Mouse (Mus musculus): ENCODE data around the gene Dnaic1.
"Not testable (repeated sequence)": the region's sequence is repeated elsewhere in the genome, so short reads cannot be mapped to it uniquely, and the experiment has no call there.

Dnaic1 gene

GRCm38 (mm10) chr4:41665009-41665675 lies 95.6 kb downstream of the Dnaic1 start:
- DNase-seq (ENCODE audit: low spot score in 2 of 2), result no peak

GRCm38 (mm10) chr4:41666646-41667045 lies 97.1 kb downstream of the Dnaic1 start:
- no peak for DNase-seq (ENCODE audit: low spot score in 2 of 2)

DNA sequence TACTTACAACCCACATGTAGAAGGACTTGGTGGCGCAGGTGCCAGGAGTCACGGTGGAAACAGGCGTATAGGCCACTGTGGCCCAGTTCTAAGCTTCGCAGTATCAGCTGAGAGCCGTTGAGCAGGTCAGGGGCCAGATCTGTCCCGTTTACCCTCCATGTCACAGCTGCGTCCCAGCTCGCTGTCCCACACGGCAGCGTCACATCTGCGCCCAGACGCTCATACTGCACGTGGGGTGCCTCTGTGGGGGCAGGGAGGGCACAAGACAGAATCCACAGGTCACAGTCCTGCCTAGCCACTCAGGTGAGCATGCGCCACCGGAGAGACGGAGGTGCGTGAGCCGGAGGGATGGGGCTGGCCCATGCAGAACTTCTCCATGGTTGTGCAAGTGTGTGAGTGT lies 101.3 kb downstream of the Dnaic1 start:
- DNase-seq (ENCODE audit: low spot score in 2 of 2), result no peak

GRCm38 (mm10) chr4:41671500-41671899 lies 101.9 kb downstream of the Dnaic1 start:
- no peak for DNase-seq (ENCODE audit: low spot score in 2 of 2)

- no peak for DNase-seq (ENCODE audit: low spot score in 2 of 2)
These were observed 102.4 kb downstream of the Dnaic1 start for GRCm38 (mm10) chr4:41671963-41672480.

DNA sequence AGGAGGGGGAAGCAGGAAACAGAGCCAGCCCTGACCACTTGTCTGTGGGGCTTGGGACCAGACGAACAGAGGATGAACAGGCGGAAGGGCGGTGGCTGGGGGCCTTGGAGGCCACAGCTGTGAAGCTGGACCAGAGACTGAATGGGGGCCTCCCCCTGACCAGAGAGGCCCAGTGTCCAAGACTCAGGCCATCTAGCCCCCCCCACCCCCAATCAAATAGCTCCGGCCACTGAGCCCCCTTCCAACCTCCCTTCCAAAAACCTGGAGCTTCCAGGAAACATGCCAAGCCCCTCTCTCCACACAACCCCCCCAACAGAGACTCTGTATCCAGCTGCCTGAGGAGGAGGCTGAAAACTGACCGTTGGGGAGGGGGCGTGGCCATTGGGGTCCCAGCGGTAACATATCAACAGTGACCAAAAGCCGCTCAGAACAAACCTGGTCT lies 103.0 kb downstream of the Dnaic1 start:
- DNase-seq (ENCODE audit: low spot score in 2 of 2), result no peak

DNA sequence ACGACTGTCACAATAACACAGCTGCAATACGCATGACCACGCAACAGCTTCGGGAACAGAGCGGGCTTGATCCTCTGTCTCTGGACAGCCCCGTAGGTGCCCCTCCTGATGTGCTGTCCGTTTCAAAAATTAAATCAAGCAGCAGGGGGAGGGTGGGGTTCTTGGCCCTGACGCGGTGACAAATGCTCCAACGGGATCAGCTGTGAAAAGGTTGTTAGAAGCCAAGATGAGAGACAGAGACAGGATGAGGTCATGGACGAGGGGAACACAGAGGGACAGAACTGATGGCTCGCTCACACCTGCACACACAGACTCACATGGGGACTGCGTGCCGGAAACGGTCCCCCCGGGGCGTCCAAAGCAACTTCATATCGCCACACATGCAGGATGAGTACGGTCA lies 103.6 kb downstream of the Dnaic1 start:
- no peak for DNase-seq (ENCODE audit: low spot score in 2 of 2)

DNA sequence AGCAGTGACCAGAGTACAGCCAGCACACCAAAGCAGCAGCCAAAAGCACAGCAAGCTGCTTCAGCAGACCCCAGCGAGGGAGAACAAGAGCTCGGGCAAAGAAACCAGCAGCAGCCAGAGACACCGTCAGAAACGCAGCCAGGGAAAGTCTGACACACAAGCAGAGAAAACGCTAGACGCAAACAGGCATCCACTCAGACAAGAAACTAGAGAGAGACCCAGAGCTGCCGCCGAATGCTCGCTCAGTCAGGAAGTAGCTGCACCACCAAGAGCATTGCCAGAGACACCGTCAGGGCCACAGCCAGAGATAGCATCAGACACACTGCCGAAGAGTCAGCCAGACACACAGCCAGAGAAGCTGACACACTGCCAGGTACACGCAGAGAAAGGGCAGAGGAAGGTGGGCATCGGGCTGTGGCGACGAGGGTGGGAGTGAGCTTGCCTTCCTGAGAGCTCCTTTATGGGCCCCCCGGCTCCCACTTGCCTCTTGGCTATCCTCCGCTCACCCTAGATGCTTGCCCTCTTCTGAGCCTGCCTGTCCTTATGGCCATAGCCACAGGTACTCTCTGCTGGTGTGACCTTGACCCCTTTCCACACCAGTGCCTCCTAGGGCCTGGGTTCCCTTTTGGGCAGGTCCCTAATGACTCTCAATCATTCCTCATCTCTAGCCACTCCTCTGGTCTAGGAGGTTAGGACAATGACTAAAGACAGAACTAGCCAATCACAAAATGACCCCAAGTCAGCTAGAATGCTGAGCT lies 106.9 kb downstream of the Dnaic1 start:
- no peak for DNase-seq (ENCODE audit: low spot score in 2 of 2)

- DNase-seq (ENCODE audit: low spot score in 2 of 2), result no peak
These were observed 107.5 kb downstream of the Dnaic1 start for GRCm38 (mm10) chr4:41677006-41677629.

- DNase-seq (ENCODE audit: low spot score in 2 of 2), result no peak
These were observed 109.3 kb downstream of the Dnaic1 start for GRCm38 (mm10) chr4:41678863-41679262.

DNA sequence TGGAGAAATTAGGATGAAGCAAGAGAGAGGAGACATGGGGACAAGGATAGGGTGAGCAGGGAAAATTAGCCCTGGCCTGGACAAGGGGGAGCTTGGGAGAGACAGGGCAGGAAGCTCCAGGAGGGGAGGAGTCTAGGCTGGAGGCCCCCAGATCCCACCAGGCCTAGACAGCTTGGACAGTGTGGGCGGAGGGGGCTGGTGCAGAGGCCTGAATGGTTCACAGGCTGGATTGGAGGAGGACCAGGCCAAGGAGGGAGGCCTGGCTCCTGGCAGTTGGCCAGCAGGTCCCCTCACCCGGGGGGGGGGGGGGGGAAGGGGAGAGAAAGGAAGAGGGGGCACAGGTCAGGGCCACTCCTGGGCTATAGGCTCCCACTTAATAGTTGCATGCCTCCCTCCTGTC lies 109.7 kb downstream of the Dnaic1 start:
- no peak for DNase-seq (ENCODE audit: low spot score in 2 of 2)

DNA sequence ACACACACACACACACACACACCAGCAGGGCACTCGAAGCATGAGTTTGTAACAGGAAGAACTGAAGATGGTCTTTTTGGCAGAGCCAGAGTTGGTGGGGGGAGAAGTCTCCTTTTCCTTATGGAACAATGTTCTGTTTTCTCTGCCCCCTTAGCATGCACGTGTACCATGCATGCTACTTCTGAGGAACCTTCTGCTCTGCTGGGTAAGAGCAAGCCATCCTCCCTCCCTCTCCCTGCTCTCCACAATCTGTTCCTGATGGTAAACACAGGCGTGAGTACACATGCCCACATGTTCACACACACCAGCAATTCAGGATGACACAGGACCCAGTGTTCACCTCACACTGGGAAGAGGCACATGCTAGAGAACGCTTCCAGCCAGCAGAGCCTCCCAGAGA lies 111.6 kb downstream of the Dnaic1 start:
- DNase-seq (ENCODE audit: low spot score in 2 of 2), result no peak

DNA sequence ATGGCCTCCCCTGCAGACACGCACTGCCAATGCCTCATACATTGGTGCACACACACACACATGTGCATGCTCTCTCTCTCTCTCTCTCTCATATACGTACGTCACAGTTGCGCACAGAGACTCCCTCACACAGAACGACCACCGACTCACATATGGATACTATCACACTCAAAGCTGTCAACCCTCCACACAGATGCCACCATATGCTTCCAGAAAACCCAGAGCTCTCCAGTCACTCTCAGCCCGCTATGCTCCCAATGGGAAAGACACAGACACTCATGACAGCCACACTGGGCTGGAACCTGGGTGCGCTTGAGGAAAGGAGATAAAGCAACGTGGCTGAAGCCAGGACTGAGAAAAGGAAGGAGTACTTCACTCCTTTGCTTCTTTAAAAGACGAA lies 112.4 kb downstream of the Dnaic1 start:
- DNase-seq (ENCODE audit: low spot score in 2 of 2), result no peak

GRCm38 (mm10) chr4:41682789-41683188 lies 113.2 kb downstream of the Dnaic1 start:
- DNase-seq (ENCODE audit: low spot score in 2 of 2), result no peak

DNA sequence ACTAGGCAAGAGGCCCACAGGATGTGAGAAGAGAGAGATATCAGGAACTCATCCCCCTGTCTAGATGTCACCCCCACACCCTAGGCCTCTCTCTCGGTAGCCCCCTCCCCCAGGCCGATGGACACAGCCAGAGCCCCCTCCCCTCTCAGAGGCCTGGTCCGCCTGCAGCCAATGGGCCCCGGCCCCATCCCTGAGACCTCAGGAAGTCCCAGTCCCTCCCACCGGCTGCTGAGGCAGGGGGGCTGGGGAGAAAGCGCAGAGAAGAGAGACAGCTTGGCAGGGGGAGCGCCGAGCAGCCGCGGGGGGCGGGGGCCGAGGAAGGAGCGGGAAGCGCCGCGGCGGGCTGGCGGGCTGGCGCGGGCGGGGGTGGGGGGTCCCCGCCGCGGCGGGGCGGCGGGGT lies 113.7 kb downstream of the Dnaic1 start:
- DNase-seq (ENCODE audit: low spot score in 2 of 2), result not testable (repeated sequence)

- not testable (repeated sequence) for DNase-seq (ENCODE audit: low spot score in 2 of 2)
These were observed 114.8 kb downstream of the Dnaic1 start for GRCm38 (mm10) chr4:41684131-41684930.

GRCm38 (mm10) chr4:41684931-41685453 lies 115.4 kb downstream of the Dnaic1 start:
- not testable (repeated sequence) for DNase-seq (ENCODE audit: low spot score in 2 of 2)

DNA sequence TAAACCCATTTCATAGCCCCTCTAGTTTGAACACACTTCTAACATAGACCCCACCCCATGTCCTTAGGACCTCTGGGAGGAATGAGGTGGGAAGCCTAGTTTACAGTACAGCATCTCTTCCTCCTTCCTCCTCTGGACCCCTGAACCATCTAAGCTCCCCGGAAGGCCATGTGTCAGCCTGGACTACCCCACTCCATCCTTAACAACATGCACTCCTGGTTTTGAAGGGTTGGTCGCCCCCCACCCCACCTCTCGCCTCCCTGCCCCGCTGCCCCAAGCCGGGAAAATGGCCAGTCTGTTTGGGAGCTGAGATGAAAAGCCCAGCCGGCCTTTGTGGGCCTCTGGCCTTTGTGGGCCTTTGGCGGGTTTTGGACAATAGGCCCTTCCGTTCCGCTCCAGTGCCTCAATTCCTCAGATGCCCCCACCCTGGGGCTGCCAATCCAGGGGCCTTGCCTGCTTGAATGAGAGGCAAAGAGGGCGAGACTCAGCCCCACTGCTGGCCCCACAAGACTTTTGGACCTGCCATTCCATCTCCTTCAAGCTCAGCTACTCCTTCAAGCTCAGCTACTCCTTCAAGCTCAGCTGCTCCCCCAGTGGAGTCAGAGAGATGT lies 116.4 kb downstream of the Dnaic1 start:
- not testable (repeated sequence) for DNase-seq (ENCODE audit: low spot score in 2 of 2)

Data from spleen, postnatal 14 days (tissue).